Mouse (Mus musculus): Measurements from ENCODE around the gene Map4k3. TPM values are rescaled to one million over a fixed set of nuclear protein-coding genes. Genes with fewer than 3 reads are reported as not detected.
A peak's percentile ranks its signal among the peaks of the same experiment; 100 is the strongest.

Gene Map4k3
- polyA plus RNA-seq, 1 experiment from 2014 or later = 32.5 TPM

DNA sequence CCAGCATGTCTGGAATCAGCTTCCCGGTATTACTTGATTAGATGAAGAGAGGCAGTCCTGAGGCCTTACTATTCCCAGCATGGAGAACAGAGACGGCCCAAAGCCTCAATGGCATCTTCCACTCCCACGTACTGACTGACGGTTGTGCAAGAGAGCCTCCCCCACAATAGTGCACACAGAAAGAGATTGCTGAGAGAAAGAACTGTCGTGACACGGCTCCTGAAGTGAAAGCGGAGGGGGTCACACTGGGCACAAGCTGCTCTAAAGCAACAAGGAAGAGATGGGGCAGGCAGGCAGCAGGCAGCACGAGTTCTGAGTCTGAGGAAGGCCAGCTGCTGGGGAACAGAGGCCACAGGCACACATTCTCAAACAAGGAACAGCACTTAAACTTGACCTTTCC is 90.2 kb downstream of the Map4k3 start:
- H3K27ac ChIP-seq = no peak overlapping the region
- H3K9ac ChIP-seq = no peak overlapping the region
- H3K36me3 ChIP-seq = peaks cover 27% of the 10 kb centered on the region
- no peaks in the 10 kb centered on the region for H3K4me1 ChIP-seq
- no peaks in the 10 kb centered on the region for H3K9me3 ChIP-seq
- no peak overlapping the region for H3K4me3 ChIP-seq
- no peaks in the 10 kb centered on the region for H3K27me3 ChIP-seq (replicated peaks)
- ATAC-seq (ENCODE audit: low FRiP score, low read depth) = no peak
- WGBS = 72% methylated on average over 8 of the region's 8 CpGs
- H3K4me2 ChIP-seq (replicated peaks) = no peak overlapping the region

DNA sequence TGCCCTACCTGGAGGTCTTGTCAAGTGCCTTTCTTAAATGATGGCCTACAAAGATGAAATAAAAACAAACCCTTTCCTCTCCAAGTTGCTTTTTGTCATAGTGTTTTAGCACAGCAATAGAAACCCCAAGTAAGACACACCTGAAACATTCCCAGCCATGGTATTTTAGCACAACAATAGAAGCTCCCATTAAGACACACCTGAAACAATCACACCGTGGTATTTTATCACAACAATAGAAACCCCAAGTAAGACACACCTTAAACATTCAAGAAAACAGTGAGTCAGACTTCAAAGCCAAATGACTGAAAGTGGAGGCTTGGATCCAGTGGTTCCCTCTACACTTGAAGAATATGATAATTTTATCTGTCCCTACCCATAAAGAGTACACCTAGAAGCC is 92.5 kb downstream of the Map4k3 start:
- Histone ChIP-seq H3K4me3 (no peak overlapping the region), H3K36me3 (peaks cover 34% of the 10 kb centered on the region), H3K9me3 (no peaks in the 10 kb centered on the region), H3K4me2 (replicated peaks) (no peak overlapping the region), H3K27ac (no peak overlapping the region), H3K27me3 (replicated peaks) (no peaks in the 10 kb centered on the region), H3K9ac (no peak overlapping the region), H3K4me1 (no peaks in the 10 kb centered on the region)
- no peak for ATAC-seq (ENCODE audit: low FRiP score, low read depth)
- WGBS = 81% methylated on average over 1 of the region's 1 CpGs

DNA sequence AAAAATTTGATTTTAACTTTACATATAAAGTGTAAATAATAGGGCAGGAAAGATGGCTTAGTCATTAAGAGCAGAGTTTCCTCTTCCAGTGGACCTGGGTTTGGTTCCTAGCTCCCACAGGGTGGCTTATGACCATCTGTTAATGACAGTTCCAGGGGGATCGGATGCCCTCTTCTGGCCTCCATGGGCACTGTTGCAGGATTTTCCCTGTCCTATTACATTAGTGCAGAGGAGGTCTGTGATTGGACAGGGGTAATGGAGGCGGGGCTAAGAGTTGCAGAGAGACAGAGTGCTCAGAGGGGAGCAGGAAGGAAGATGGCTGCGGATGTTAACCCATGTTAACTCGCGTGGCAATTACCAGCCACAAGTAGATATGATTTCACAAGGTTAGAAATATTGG is 95.4 kb downstream of the Map4k3 start:
- Histone ChIP-seq H3K36me3 (peaks cover 34% of the 10 kb centered on the region), H3K27me3 (replicated peaks) (no peaks in the 10 kb centered on the region), H3K4me1 (no peaks in the 10 kb centered on the region), H3K4me3 (no peak overlapping the region), H3K4me2 (replicated peaks) (no peak overlapping the region), H3K9ac (no peak overlapping the region), H3K27ac (no peak overlapping the region), H3K9me3 (no peaks in the 10 kb centered on the region)
- 93% methylated on average over 5 of the region's 5 CpGs for WGBS
- no peak for ATAC-seq (ENCODE audit: low FRiP score, low read depth)

DNA sequence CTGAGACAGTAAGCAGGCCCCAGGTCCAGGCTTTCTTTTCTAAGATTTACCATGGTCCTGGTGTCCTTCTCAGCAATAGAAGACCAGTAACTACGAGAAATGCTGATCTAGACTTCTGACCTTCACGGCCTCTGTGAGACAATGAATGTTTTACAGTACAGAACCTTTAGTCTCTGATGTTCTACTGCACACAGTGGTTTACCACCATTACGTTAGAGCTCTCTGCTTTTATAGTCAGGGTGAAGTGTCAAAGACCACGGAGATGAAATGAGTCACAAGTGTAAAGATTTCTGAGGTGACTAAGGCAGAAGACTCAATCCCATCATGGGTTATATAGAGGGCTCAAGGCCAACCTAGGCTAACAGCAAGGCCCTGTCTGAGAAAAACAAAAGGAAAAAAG is 95.9 kb downstream of the Map4k3 start:
- H3K9me3 ChIP-seq = no peaks in the 10 kb centered on the region
- H3K4me1 ChIP-seq = no peaks in the 10 kb centered on the region
- H3K4me2 ChIP-seq (replicated peaks) = no peak overlapping the region
- peaks cover 36% of the 10 kb centered on the region for H3K36me3 ChIP-seq
- no peaks in the 10 kb centered on the region for H3K27me3 ChIP-seq (replicated peaks)
- H3K27ac ChIP-seq = no peak overlapping the region
- no peak for ATAC-seq (ENCODE audit: low FRiP score, low read depth)
- H3K9ac ChIP-seq = no peak overlapping the region
- no peak overlapping the region for H3K4me3 ChIP-seq
- 94% methylated on average over 4 of the region's 4 CpGs for WGBS

DNA sequence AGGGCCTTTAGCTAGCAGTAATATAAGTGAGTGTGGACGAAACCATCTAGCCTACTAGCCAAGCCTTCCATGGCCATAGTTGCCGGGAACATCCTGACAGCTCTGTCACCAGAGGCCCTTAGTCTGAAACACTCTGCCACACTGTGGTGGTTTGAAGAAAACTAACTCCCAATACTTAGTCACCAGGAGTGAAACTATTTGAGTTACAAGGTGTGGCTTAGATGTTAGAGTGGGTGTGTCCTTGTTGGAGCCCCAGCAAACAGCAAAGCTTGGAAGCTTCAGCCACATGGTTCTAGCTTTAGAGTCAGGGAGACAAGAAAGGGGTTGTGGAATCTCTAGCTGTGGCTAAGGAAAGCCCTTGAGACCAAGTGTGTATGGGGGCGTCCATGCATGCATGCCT is 97.3 kb downstream of the Map4k3 start:
- no peak for ATAC-seq (ENCODE audit: low FRiP score, low read depth)
- Histone ChIP-seq H3K9ac (no peak overlapping the region), H3K4me1 (no peaks in the 10 kb centered on the region), H3K4me3 (no peak overlapping the region), H3K9me3 (no peaks in the 10 kb centered on the region), H3K27me3 (replicated peaks) (no peaks in the 10 kb centered on the region), H3K27ac (no peak overlapping the region), H3K4me2 (replicated peaks) (no peak overlapping the region), H3K36me3 (peaks cover 32% of the 10 kb centered on the region)
- 92% methylated on average over 3 of the region's 3 CpGs for WGBS

DNA sequence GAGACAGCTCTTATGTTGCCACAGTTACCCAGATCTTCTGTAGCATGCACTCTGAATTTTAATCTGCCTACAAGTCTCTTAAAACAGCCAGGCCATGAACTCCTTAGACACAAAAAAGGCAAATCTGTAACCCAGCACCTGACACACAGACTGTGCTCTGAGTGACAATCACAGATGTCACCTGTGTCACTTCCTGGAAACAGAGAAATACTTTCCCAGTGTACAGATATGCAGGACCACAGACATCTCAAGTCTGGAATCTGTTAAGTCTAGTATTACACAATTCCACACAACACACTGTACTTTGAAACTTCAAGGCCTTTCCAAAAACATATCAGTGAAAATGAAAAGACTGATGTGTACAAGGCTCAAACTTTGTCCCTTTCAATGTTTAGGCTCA is 103.3 kb downstream of the Map4k3 start:
- H3K4me3 ChIP-seq = no peak overlapping the region
- no peak for ATAC-seq (ENCODE audit: low FRiP score, low read depth)

DNA sequence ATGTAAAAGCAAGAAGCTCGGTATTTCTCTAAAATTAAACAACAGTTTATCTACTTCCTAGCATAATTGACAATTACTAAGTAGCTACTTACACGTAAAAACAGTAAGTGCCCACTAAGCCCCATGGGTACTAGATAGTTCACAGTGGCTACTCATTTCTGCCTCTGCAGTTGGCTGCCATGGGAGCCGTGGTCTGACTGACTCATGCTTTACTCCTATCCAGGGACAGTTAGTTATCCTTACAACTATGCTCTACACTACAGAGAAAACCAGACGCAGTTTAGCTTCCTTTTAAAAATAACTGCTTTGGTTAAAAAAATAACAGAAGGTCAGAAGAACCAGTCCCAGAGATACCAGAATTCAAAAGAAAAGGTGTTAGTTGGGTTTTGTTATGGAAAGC is 106.6 kb downstream of the Map4k3 start:
- Histone ChIP-seq H3K27me3 (replicated peaks) (no peaks in the 10 kb centered on the region), H3K9ac (no peak overlapping the region), H3K4me3 (no peak overlapping the region), H3K4me2 (replicated peaks) (no peak overlapping the region), H3K36me3 (peaks cover 5% of the 10 kb centered on the region; the same call in 1 of the 2 replicates), H3K27ac (no peak overlapping the region), H3K4me1 (no peaks in the 10 kb centered on the region), H3K9me3 (no peaks in the 10 kb centered on the region)
- ATAC-seq (ENCODE audit: low FRiP score, low read depth) = no peak
- WGBS = 88% methylated on average over 4 of the region's 4 CpGs

More for the DNA sequence above, 103.3 kb downstream of the Map4k3 start:
- Histone ChIP-seq H3K27ac (no peak overlapping the region), H3K27me3 (replicated peaks) (no peaks in the 10 kb centered on the region), H3K4me2 (replicated peaks) (no peak overlapping the region), H3K9ac (no peak overlapping the region), H3K36me3 (peaks cover 4% of the 10 kb centered on the region; the same call in 1 of the 2 replicates), H3K9me3 (no peaks in the 10 kb centered on the region), H3K4me1 (no peaks in the 10 kb centered on the region)

DNA sequence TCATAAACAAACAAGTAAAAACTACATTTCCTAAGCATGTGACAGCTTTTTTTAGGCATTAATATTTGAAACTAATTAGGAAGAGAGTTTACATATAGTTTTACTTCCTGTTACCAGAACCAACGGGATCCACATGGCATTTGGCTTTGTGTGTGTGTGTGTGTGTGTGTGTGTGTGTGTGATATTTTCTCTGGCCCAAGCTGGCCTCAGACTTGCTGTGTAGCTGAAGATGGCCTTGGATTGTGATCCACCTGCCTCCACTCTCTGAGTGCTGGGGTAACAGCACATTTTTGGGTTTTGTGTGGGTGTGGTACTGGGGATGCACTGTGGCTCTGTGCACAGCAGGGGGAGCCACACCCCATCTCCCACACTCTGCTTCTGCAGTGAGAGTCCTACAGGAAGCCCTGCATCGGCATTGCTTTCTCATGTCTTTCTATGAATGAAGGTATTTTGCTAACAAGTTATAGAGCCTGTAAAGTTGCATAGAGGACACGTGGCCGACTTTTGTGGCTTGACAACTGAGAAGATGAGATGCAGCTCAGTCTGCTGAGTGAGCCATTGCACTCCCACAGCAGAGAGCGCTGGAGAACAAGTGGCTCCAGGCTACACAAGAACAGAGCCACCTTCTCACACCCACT is 107.4 kb downstream of the Map4k3 start:
- Histone ChIP-seq H3K4me2 (replicated peaks) (no peak overlapping the region), H3K27me3 (replicated peaks) (no peaks in the 10 kb centered on the region), H3K36me3 (peaks cover 6% of the 10 kb centered on the region; the same call in 1 of the 2 replicates), H3K4me1 (no peaks in the 10 kb centered on the region), H3K9ac (no peak overlapping the region), H3K4me3 (no peak overlapping the region), H3K9me3 (no peaks in the 10 kb centered on the region), H3K27ac (no peak overlapping the region)
- WGBS = 75% methylated on average over 5 of the region's 5 CpGs
- peak; percentile 63; the same call in 1 of the 2 replicates for ATAC-seq (ENCODE audit: low FRiP score, low read depth)

DNA sequence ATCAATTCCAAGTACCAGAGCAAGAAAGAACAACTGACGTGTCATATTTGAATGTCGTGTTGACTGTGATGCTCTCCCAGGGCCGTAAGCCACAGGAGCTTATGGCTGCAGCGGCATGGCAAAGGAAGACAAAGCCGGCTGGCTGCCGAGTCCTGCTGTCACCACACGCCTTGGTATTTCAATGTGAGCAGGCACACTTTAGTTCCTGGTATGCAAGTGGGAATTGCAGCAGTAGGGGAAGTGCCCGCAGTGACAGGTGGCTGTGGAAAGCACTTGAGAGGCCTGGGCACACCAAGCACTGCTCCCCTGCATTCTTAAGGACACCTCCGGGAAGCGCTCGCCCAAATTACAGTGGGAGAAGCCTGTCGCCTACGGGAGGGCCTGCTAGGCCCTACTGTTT is 108.7 kb downstream of the Map4k3 start:
- Histone ChIP-seq H3K4me1 (no peaks in the 10 kb centered on the region), H3K4me3 (no peak overlapping the region), H3K9me3 (no peaks in the 10 kb centered on the region), H3K9ac (no peak overlapping the region), H3K4me2 (replicated peaks) (no peak overlapping the region), H3K27me3 (replicated peaks) (no peaks in the 10 kb centered on the region), H3K36me3 (peaks cover 19% of the 10 kb centered on the region), H3K27ac (no peak overlapping the region)
- 91% methylated on average over 13 of the region's 13 CpGs for WGBS
- ATAC-seq (ENCODE audit: low FRiP score, low read depth) = no peak

DNA sequence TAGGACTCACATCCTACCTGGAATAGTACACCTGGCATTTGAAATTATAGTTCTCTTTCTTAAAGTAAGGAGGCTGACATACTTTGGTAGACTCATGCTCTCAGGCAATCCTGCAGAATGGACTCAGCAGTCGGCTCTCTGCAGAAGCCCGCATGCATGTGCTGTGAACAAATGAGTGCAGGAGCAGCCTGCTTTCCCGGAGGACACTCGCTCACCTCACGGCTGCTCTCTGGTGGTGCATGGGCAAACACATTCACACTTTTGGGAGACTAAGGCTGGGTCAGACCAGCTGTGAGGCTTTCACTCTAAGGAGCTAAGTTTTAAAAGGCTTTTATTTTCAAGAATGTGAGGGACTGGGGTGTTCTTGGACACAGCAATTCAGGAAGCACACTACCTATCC is 109.4 kb downstream of the Map4k3 start:
- 85% methylated on average over 5 of the region's 5 CpGs for WGBS
- no peak for ATAC-seq (ENCODE audit: low FRiP score, low read depth)
- no peaks in the 10 kb centered on the region for H3K4me1 ChIP-seq
- H3K4me2 ChIP-seq (replicated peaks) = no peak overlapping the region
- no peak overlapping the region for H3K4me3 ChIP-seq
- H3K27ac ChIP-seq = 0 out of 2 replicates have a peak overlapping the region, but pooled peaks have one; percentile 21
- peaks cover 22% of the 10 kb centered on the region for H3K36me3 ChIP-seq
- H3K27me3 ChIP-seq (replicated peaks) = no peaks in the 10 kb centered on the region
- H3K9me3 ChIP-seq = no peaks in the 10 kb centered on the region
- H3K9ac ChIP-seq = no peak overlapping the region

DNA sequence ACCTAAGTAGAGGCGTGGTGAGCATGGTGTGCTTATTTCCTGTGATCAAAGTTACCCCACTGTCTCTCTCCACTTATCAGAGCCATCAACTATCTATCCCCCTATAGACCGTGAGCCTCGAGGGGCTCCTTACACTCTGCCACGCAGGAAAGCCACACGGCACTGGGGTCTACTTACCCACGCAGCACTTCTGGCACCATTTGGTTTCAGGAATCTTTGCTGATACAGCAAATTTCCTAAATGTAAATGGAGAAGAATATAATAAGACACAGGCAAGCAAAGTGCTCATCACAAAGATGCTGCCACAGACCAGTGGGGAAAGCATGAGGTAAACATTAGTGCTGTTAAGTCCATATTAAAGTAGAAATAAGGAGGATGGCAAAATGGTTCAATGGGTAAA is 124.5 kb downstream of the Map4k3 start:
- WGBS = 91% methylated on average over 6 of the region's 6 CpGs
- ATAC-seq (ENCODE audit: low FRiP score, low read depth) = no peak
- H3K27ac ChIP-seq = no peak overlapping the region
- no peak overlapping the region for H3K4me2 ChIP-seq (replicated peaks)
- H3K4me3 ChIP-seq = no peak overlapping the region
- H3K4me1 ChIP-seq = no peaks in the 10 kb centered on the region
- 0 out of 2 replicates have a peak, but pooled peaks cover 4% of the 10 kb centered on the region for H3K9me3 ChIP-seq
- H3K9ac ChIP-seq = no peak overlapping the region
- no peaks in the 10 kb centered on the region for H3K27me3 ChIP-seq (replicated peaks)
- H3K36me3 ChIP-seq = peaks cover 72% of the 10 kb centered on the region

DNA sequence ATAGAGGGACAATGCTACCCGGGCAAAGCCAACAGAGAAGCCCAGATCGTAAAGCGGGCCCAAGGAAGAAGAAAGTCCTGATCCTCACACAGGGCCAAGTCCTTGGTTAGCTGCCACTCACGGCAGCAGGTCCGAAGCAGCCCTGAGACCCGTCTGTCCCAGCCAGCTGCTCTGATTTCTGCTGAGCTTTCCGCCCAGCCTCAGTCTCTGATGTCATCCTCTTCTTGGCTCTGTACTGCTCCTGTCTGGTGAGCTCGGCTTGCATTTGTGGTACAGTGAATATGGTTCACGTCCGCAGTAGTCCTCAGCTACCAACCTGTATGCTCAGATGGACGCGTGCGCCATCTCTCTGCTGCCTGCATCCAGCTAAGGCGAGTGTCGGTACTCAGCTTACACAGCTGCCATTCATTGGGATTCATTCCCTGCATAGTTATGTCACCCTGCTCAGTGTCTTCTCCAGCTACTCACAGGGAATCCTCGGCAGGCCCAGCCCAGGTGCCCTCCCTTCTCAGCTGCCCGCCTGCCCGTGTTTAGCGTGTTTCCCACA is 125.1 kb downstream of the Map4k3 start:
- H3K36me3 ChIP-seq = peaks cover 66% of the 10 kb centered on the region
- no peak for ATAC-seq (ENCODE audit: low FRiP score, low read depth)

DNA sequence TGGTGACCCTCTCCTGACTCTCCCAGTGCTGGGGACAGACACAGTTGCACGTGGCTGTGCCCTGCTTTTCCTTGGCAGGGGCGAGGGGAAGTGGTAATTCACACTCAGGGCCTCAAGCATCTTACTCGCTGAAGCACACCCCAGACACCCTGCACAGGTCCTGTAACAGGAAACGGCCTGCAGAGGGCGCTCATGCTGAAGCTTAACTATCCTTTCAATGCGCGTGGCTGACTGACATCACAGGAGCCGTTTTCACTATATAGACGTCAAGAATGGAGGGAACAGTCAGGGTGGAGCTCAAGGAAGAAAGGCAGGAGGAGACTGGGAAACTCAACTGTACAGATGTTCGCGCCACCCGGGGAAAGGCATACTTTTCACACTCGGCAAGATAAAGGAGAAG is 126.9 kb downstream of the Map4k3 start:
- Histone ChIP-seq H3K9me3 (no peaks in the 10 kb centered on the region), H3K4me1 (no peaks in the 10 kb centered on the region), H3K27me3 (replicated peaks) (no peaks in the 10 kb centered on the region), H3K4me3 (no peak overlapping the region), H3K9ac (no peak overlapping the region), H3K27ac (no peak overlapping the region), H3K36me3 (peaks cover 69% of the 10 kb centered on the region), H3K4me2 (replicated peaks) (no peak overlapping the region)
- 64% methylated on average over 13 of the region's 13 CpGs for WGBS
- no peak for ATAC-seq (ENCODE audit: low FRiP score, low read depth)

More for the DNA sequence above, 125.1 kb downstream of the Map4k3 start:
- H3K4me3 ChIP-seq = no peak overlapping the region
- 91% methylated on average over 19 of the region's 19 CpGs for WGBS
- no peak overlapping the region for H3K27ac ChIP-seq
- no peak overlapping the region for H3K9ac ChIP-seq
- no peaks in the 10 kb centered on the region for H3K27me3 ChIP-seq (replicated peaks)
- H3K4me1 ChIP-seq = no peaks in the 10 kb centered on the region
- H3K4me2 ChIP-seq (replicated peaks) = no peak overlapping the region
- H3K9me3 ChIP-seq = no peaks in the 10 kb centered on the region

Data from neural tube, embryonic 12.5 days (tissue).